Mouse (Mus musculus) kidney, adult 9 months (tissue): ENCODE results near the gene Med19.
"Not testable (repeated sequence)": the region's sequence is repeated elsewhere in the genome, so short reads cannot be mapped to it uniquely, and the experiment has no call there.

Experiments
- DNase-seq: peaks from one replicate; pipeline ENCODE4 v3.0.0; 2022

Med19 gene

GRCm38 (mm10) chr2:84669828-84670568, 8.2 kb upstream of the Med19 start:
- no peak for DNase-seq

DNA sequence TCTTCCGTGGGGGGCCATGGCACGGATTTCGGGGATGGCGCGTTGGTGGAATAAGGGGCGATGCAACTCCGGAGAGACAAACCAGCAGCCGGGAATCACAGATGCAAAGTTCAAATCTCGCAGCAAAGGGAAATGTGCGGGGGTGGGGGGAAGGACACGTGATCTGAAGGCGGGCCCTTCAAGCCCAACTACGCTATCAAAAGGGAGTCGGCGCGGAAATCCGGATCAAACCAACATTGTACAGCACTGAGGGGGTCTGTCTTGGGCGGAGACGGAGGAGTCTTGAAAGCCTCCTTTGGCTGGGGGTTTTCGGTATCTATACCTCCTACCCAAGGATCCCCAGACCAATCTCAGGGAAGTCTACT, 7.7 kb upstream of the Med19 start, which contains the start of gene Selenoh:
TSS of gene Selenoh (minus strand) at position 202 of the 365 bp plus-strand sequence.
- peak; percentile 81 for DNase-seq

- DNase-seq = not testable (repeated sequence)
These were observed 6.7 kb upstream of the Med19 start for GRCm38 (mm10) chr2:84671535-84671934.

DNA sequence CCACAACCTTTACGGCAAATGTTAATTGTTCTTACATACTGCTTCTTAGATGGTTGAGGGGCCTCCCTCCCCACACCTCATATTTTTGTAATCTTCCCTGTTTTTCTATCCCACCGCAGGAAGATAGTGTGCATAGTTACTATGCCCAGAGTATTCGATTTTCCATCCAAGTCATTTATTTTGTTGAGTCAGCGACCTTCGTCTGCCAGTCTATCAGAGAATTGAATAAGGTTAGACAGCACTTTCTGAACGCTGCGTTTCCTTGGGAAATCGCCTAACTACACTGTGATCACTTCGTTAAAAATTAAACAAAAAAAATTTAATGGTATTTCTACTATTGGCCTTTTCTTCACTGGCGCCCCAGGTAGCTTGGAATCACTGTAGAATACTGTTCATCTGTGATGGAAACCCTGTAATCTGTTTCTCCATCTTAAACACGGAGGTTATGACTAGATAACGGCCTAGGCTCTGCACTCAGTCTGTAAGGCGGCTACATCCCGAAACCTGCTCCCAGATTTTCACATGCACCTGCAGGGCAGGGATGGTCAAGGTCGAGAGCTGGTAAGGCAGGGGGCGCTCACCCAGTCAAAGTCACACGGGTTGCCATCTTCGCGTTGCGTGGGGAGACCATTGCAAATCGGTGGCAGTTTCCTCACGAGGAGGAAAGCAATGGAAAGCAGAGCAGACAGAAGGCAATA, 783 bp upstream of the Med19 start:
- no peak for DNase-seq

- no peak for DNase-seq
These were observed 814 bp downstream of the Med19 start, which contains the start of gene Tmx2 for GRCm38 (mm10) chr2:84679016-84679415. Gene Tmx2, minus strand, starts transcription at chr2:84679140.

DNA sequence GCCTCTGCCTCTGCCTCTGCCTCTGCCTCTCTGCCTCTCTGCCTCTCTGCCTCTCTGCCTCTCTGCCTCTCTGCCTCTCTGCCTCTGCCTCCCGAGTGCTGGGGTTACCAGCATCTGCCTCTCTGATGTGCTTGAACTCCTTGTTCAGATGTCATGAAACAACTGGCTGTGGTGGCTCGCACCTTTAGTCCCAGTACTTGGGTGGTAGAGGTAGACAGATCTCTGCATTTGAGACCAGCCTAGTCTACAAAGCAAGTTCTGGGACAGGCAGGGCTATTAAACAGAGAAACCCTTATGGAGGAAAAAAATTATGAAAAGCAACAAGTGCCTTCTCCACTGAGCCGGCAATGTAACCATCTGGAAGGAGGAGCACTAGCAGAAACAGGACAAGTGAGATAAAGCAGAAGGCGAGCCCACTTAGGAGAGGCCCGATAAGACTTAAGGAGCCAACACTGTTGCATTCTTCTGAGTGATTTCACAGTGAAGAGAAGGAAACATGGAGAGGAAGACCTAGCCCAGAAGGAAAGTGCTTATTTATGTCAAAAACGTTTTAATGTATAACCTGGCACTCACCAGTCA, 4.5 kb downstream of the Med19 start:
- no peak for DNase-seq

- no peak for DNase-seq
These were observed 10.1 kb downstream of the Med19 start for GRCm38 (mm10) chr2:84688080-84688844.

DNA sequence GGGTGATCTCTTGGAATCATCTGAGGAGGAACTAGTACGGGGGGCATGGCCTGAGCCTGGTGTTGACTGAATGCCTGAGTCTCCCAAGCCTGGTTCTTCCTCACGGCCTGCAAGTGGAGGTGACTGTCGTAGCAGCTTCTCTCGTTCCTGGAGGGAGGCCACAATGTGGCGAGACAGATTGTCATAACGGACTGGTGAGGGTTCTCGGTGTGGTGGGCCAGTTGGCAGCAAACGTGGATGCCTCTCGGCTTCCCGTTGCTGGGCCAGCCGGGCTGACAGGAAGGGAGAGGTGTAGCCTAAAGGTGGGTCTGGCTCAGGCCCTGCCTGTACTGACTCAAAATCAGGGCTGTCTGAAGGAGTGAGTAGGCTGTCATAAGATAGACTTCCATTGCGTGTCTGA, 11.8 kb downstream of the Med19 start:
- no peak for DNase-seq

DNA sequence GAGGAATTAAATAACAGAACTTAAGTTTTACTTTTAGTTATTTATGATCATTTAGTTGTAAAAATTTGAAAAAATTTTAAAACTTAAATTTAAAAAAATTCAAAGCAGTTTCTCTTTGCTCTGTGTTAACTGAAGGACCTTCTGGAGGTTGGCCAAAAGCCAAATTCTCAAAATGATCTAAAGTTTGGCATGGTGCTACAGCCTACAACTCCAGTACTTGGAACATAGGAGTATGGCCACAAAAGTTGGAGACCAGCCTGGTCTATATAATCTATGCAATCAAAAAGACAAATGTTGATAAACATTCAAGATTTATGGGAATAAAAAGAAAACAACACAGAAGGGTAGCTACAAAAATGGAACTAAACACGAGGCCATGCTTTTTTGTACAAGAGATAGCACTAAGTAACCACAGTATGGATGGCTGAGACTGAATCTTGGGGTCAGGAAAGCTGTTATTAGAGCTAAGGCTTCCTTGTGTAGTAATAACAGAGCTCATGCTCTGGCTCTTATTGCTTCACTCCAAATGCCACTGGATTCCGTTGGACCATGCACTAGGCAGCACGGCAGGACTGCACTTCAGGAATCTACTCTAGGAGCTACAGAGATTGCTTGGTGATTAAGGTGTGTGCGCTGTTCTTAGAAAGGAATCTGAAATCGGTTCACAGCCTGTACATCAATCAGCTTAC, 16.9 kb downstream of the Med19 start:
- DNase-seq = no peak

GRCm38 (mm10) chr2:84703497-84703896, 25.3 kb downstream of the Med19 start:
- no peak for DNase-seq

- no peak for DNase-seq
These were observed 26.1 kb downstream of the Med19 start for GRCm38 (mm10) chr2:84704329-84704728.

DNA sequence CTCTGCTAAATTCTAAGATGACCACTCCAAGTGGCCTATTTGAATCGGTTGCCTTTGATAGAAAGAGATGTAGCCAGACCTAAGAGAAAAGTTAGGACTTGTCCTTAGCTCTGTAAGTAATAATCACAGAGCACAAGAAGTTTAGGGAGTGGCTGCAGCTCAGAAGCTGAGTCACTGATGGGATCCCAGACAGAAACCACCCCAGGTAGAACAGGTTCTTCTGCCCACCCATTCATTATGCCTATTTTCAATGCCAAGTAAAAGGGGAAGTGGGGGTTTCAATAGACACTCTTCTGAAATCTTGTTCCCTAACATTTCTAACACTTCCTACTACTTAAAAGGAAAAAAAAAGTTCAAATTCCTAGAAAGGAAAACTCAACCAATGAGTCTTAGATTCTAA, 27.1 kb downstream of the Med19 start:
- no peak for DNase-seq

GRCm38 (mm10) chr2:84707523-84707922, 29.3 kb downstream of the Med19 start:
- no peak for DNase-seq

DNA sequence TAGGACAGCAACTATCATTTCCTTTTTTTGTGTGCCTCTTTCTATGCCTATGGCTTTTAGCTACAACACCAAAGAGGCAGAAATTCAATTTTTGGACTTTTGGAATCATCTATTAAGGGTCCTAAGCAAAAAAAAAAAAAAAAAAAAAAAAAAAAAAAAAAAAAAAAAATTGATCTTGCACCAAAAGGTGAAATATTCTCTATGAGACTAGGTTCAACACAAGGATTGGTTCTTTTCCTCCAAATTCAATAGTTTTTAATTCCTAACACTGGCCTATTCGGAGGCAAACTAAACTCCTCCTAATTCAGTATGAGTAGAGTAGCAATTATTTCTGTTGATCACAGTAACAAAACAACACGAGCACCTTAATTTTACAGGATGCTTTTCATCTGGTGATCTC, 33.7 kb downstream of the Med19 start:
- no peak for DNase-seq

GRCm38 (mm10) chr2:84714422-84714810, 36.2 kb downstream of the Med19 start:
- DNase-seq = no peak

GRCm38 (mm10) chr2:84714811-84715561, 36.8 kb downstream of the Med19 start, which contains the start of gene Zdhhc5:
Gene Zdhhc5, minus strand, starts transcription at chr2:84715180.
- peak; percentile 99 for DNase-seq

GRCm38 (mm10) chr2:84715562-84716361, 37.6 kb downstream of the Med19 start:
- DNase-seq = peak; percentile 96

GRCm38 (mm10) chr2:84716423-84717355, 38.5 kb downstream of the Med19 start:
- DNase-seq = no peak

GRCm38 (mm10) chr2:84717357-84717756, 39.2 kb downstream of the Med19 start:
- DNase-seq = no peak

- no peak for DNase-seq
These were observed 42.5 kb downstream of the Med19 start for GRCm38 (mm10) chr2:84720718-84721117.
